Mouse (Mus musculus) cerebellum, adult 2 months (tissue): Measurements from ENCODE around the gene 1500011B03Rik. TPM values are rescaled to one million over a fixed set of nuclear protein-coding genes. Genes with fewer than 3 reads are reported as not detected.

Experiments used
- DNase-seq, 2 experiments: peaks; one replicate each; pipeline ENCODE4 v3.0.0; 2021
- H3K27ac ChIP-seq: fragments of 200-500 bp; 2 replicates; pipeline ENCODE4 v1.5.1; 2012; ENCODE audit warnings: low read length, control low read depth, inconsistent platforms; ENCODE audit not compliant: insufficient read depth
- H3K27me3 ChIP-seq: fragments of 200-500 bp; 2 replicates; pipeline ENCODE4 v1.6.1; 2012; ENCODE audit warnings: inconsistent platforms, mild to moderate bottlenecking, low read length, moderate library complexity; ENCODE audit not compliant: control insufficient read depth, insufficient read depth
- H3K4me1 ChIP-seq: fragments of 200-500 bp; 2 replicates; pipeline ENCODE4 v1.6.1; 2011; ENCODE audit warnings: low read length; ENCODE audit not compliant: control insufficient read depth, insufficient read depth
- H3K4me3 ChIP-seq: fragments of 200-500 bp; replicated peaks from 2 replicates; pipeline ENCODE3; 2011; ENCODE audit warnings: mild to moderate bottlenecking, low read depth, low read length, control low read depth; ENCODE audit not compliant: insufficient read depth
- CTCF ChIP-seq: fragments of 200-500 bp; IDR thresholded peaks from 2 replicates; pipeline ENCODE4 v1.5.1; 2011; ENCODE audit warnings: low read depth, mild to moderate bottlenecking, control low read depth, low read length, moderate library complexity, borderline replicate concordance; ENCODE audit not compliant: insufficient read depth
- POLR2A ChIP-seq: fragments of 200-500 bp; IDR thresholded peaks from 2 replicates; pipeline ENCODE4 v1.6.1; 2011; ENCODE audit warnings: low read length, control low read depth, borderline replicate concordance; ENCODE audit not compliant: insufficient read depth
- WGBS: fragments of 180-500 bp; shearing (Covaris S2); methylation state at CpG from one replicate; pipeline ENCODE4 v1.1.7; 2018; 5-methylcytosine and 5-hydroxymethylcytosine counted together
- polyA plus RNA-seq: library from polyadenylated mRNA; depleted of rRNA; stranded (reverse); fragments of >200 nt; gene quantifications from 2 replicates; pipeline ENCODE4 v1.2.3, GENCODE M21; 2012

Gene 1500011B03Rik
- polyA plus RNA-seq, 1 experiment: 230 TPM

DNA sequence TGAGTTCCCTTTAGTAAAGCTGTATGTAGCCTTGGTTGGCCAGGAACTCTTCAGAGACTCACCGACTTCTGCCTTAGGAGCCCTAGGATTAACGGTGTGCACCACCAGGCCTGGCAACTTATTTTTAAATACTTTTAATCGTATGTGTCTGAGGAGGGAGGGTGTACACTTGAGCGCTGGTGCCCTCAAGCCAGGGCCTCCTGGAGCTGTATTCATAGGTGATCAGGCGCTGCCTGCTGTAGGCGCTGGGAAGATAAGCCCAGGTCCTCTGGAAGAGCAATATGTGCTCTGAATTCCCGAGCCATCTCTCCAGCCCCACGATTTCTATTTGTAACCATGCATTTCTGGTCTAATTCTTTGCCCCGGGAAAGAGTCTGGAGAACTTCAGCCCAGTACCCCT lies 16.2 kb downstream of the 1500011B03Rik start:
- Histone ChIP-seq H3K27me3 (no peaks in the 10 kb centered on the region), H3K4me1 (peaks cover 15% of the 10 kb centered on the region), H3K27ac (no peak overlapping the region), H3K4me3 (no peak overlapping the region)
- DNase-seq: no peak
- WGBS: 43% methylated on average over 9 of the region's 9 CpGs
- TF ChIP-seq CTCF: no peak
- no peak for TF ChIP-seq POLR2A

DNA sequence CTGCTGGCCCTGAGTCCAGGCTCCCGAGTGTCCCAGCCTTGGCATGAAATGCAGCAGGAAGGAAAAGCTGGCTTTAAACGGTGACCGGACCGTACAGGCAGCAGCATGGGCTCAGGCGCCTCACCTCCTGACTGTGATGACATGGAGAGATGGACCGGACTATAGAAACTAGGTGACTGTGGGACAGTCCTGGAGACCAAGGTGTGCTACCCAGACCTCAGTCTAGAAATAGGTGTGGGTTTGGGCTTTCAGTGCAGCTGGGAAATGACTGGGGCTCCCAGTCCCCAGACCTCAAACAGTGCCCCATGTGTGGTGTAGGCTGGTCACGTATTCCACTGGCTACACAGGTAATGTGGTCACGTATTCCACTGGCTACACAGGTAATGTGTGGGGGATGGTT lies 16.6 kb downstream of the 1500011B03Rik start:
- WGBS: 47% methylated on average over 8 of the region's 8 CpGs
- TF ChIP-seq CTCF (no peak), POLR2A (no peak)

DNA sequence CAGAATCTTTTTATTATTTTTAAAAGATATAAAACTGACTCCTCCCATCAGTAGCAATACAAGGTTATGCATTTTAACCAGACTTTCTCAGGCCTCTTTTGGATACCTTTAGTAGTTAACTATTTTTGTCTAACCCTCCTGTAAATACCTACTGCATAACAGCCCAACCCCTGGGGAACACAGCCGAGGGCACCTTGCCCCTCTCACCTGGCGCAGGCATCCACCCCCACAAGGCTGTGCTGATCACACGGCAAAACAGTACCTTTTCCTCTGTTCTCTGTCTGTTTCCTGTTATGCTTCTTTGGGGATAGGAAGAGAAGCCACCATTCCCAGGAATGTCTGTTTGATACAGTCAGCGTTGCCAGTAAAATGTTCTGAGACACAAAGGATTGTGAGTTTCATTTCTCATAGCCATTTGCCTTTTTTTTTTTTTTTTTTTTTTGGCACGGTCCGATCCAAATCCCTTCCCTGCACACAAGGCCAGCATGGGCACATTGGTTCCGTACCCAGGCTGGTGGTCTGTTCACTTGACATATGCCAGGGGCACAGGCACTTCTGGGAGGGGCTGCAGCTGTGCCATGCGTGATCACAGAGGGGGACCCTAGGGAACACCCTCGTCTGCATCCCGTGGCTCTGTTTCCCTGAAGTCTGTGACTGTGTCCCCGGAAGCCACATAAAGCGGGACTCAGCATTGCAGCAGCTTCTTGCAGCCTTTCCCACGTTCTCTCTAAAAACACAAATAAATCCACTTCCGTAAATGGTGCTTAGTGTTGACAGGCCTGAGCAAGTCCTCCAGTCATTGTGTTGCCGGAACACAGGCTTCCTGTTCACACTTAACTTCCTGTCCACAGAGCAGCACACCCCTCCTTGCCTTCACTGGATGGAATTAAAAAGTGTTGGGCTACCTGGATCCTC lies 17.6 kb downstream of the 1500011B03Rik start:
- DNase-seq: no peak
- TF ChIP-seq POLR2A: no peak
- no peak for TF ChIP-seq CTCF
- Histone ChIP-seq H3K27me3 (no peaks in the 10 kb centered on the region), H3K4me3 (no peak overlapping the region), H3K4me1 (peaks cover 13% of the 10 kb centered on the region), H3K27ac (no peak overlapping the region)
- 68% methylated on average over 15 of the region's 15 CpGs for WGBS

More for the DNA sequence above, 16.6 kb downstream of the 1500011B03Rik start:
- Histone ChIP-seq H3K4me3 (no peak overlapping the region), H3K4me1 (peaks cover 13% of the 10 kb centered on the region), H3K27me3 (no peaks in the 10 kb centered on the region), H3K27ac (no peak overlapping the region)
- no peak for DNase-seq

DNA sequence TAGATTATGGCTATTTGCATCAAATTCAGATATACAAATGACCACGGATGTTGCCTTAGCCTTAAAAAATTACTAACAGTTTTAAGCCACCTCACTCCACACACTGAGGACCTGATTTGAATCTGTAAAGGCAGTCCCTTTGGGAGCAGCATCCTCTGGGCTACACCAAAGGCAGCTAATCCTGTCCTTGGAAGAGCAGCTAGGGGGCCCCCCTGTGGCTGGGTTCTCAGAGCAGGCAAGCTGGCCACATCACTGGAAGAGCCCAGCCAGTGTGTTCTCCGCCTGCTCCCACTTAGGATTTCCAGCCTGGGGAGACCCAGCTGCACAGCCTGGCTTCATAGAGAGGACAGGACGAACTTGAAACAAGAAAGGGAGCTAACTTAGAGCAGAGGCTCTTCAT lies 18.3 kb downstream of the 1500011B03Rik start:
- DNase-seq: peak; percentile 64 to 71
- Histone ChIP-seq H3K4me1 (peaks cover 13% of the 10 kb centered on the region), H3K4me3 (no peak overlapping the region), H3K27ac (no peak overlapping the region), H3K27me3 (no peaks in the 10 kb centered on the region)
- WGBS: 13% methylated on average over 3 of the region's 3 CpGs
- TF ChIP-seq CTCF (peak; percentile 35; the same call in 1 of the 2 replicates), POLR2A (no peak)

DNA sequence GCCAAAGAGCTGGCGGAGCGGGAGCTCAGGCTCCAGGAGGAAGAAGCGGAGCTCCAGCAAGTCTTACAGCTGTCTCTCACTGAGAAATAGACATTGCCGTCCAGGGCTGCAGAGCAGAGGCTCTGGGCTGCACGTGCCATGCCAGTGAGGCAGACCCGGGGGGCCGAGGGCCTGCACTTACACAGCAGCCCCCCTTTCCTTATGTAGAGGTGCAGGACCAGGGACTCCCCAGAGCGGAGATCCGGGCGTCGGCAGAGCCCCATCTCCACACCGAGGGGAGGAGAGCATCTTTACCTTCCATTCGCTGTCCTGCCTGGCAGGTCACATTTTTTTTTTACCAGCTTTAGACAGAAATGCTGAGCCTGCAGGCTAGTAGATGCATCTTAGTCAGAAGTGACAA lies 18.9 kb downstream of the 1500011B03Rik start:
- no peak for DNase-seq
- peak overlapping the region; percentile 39; the same call in 1 of the 2 replicates for H3K27ac ChIP-seq
- H3K4me1 ChIP-seq: peaks cover 9% of the 10 kb centered on the region
- TF ChIP-seq CTCF (no peak), POLR2A (no peak)
- no peaks in the 10 kb centered on the region for H3K27me3 ChIP-seq
- WGBS: 65% methylated on average over 13 of the region's 13 CpGs
- H3K4me3 ChIP-seq: no peak overlapping the region

DNA sequence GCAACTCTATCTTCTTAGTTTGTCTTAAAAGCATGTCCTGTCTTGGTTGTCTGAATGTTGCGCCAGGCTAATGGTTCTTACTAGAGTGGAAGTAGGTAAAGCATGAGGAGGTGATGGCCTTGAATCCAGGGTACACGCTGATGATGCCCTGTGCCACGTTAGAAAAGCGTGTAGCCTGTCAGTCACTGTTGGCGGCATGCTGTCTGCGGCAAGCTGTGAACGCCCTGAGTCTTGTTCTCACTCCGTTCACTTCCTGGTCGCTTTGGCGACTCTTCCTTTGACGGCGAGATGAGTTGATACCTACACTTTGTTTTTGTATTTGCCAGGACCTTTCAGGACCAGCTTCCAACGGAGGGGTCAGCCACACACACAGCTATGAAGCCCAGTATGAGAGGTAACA lies 20.0 kb downstream of the 1500011B03Rik start:
- no peak for TF ChIP-seq POLR2A
- TF ChIP-seq CTCF: no peak
- H3K27me3 ChIP-seq: no peaks in the 10 kb centered on the region
- whole genome bisulfite sequencing: 55% methylated on average over 13 of the region's 13 CpGs
- no peak overlapping the region for H3K27ac ChIP-seq
- H3K4me3 ChIP-seq: no peak overlapping the region
- DNase-seq: no peak
- peaks cover 7% of the 10 kb centered on the region for H3K4me1 ChIP-seq

DNA sequence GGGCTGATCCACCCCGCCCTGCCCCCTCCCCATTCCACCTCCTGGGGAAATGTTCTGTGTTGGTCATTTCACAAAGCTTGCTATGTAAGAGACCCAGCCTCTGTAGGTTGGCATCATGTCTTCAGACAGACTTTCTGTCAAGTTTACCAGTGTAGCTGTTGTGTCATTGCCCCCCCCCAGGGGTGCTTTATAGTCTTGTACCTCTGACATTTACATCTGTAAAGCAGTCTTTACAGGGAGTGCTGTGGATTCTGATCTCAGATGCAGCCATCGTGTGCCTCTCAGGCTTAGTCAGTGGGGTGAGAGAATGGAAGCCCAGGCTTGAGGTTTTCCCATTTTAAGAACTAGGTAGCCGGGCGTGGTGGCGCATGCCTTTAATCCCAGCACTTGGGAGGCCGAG lies 21.4 kb downstream of the 1500011B03Rik start:
- H3K4me1 ChIP-seq: peaks cover 7% of the 10 kb centered on the region
- H3K27me3 ChIP-seq: no peaks in the 10 kb centered on the region
- no peak for DNase-seq
- H3K27ac ChIP-seq: no peak overlapping the region
- 84% methylated on average over 6 of the region's 6 CpGs for WGBS
- H3K4me3 ChIP-seq: no peak overlapping the region
- no peak for TF ChIP-seq CTCF
- no peak for TF ChIP-seq POLR2A

DNA sequence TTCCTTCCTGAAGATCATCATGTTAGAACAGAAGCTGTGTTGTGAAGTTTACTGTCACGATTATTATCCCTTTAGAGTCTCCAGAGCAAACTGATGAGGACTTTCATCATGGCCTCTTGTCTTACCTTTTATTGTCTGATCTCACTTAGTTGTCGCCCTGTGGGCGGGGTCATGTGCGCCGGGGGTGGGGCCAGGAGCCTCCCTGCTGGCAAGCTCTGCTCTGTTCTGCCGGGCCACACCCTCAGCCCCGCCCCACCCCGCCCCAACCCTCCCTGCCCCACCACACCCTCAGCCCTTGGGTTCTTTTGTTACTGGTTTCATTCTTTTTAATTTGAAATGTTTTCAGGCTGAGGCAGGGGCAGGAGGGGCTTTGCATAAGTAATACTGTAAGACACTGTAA lies 22.2 kb downstream of the 1500011B03Rik start:
- Histone ChIP-seq H3K27me3 (no peaks in the 10 kb centered on the region), H3K4me3 (no peak overlapping the region), H3K27ac (no peak overlapping the region), H3K4me1 (peaks cover 11% of the 10 kb centered on the region)
- no peak for TF ChIP-seq POLR2A
- TF ChIP-seq CTCF: no peak
- WGBS: 36% methylated on average over 8 of the region's 8 CpGs
- DNase-seq: no peak
